Mouse (Mus musculus): ENCODE results near the gene Lypla2. TPM values are rescaled to one million over a fixed set of nuclear protein-coding genes. Genes with fewer than 3 reads are reported as not detected.
"Not testable (repeated sequence)": the region's sequence is repeated elsewhere in the genome, so short reads cannot be mapped to it uniquely, and the experiment has no call there.

The Lypla2 gene
- total and polyA plus RNA-seq, 3 experiments = 54.9 to 91.8 (median 57.2) TPM

DNA sequence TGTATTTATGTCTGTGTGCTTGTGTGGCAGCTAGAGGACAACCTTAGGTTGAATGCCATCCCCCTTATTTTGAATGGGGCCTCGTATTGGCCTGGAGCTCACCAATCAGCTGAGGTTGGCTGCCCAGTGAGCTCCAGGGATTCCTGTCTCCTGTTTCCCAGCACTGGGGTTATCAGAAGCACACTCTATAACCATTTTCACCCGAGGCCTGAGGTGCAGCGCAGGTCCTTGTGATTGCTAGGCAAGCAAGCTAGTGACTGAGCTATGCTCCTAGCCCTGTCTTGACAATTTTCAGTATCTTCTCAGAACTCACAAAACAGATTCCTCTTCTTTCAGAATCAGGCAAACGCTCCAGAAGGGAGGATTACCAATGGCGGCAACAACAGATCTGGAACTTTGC is 12.1 kb upstream of the Lypla2 start:
- in situ Hi-C loops (cut with MboI; ENCODE audit: low pct_ligation_motif_present, low pct_unique_long_range_greater_than_20kb, low sequenced_read_pairs) (no loop called here), dilution Hi-C loops (cut with MboI; ENCODE audit: extremely low pct_ligation_motif_present, extremely low pct_unique_long_range_greater_than_20kb, low sequenced_read_pairs) (no loop called here)
- no peak overlapping the region for H3K27ac ChIP-seq (ENCODE audit: insufficient read depth, low read depth)
- H3K79me2 ChIP-seq (replicated peaks; ENCODE audit: control insufficient read depth, extremely low read depth, insufficient read depth, poor library complexity, severe bottlenecking) = peaks cover 21% of the 10 kb centered on the region
- H3K4me1 ChIP-seq (ENCODE audit: control insufficient read depth in 1 of 2, insufficient read depth in 2 of 2) = peaks cover 2 to 26% of the 10 kb centered on the region in 2 experiments; a peak in 2 of 4 replicates
- H3K27me3 ChIP-seq (replicated peaks) = no peaks in the 10 kb centered on the region
- TF ChIP-seq CTCF (conservative IDR thresholded peaks at IDR 0.05 in 1 of 2, IDR thresholded peaks at IDR 0.05 in 1 of 2; ENCODE audit: low read depth in 2 of 2, low read length in 2 of 2) = no peak
- no peak for TF ChIP-seq EP300 (IDR thresholded peaks at IDR 0.05; ENCODE audit: low read length)
- no peak for TF ChIP-seq ZMIZ1 (IDR thresholded peaks at IDR 0.05; ENCODE audit: low read depth, low read length)
- no peak for TF ChIP-seq CHD2 (IDR thresholded peaks at IDR 0.05; ENCODE audit: low read length)
- no peak for TF ChIP-seq MEF2A (IDR thresholded peaks at IDR 0.05; ENCODE audit: borderline replicate concordance, low read depth, low read length)
- no peak for TF ChIP-seq NELFE (IDR thresholded peaks at IDR 0.05; ENCODE audit: low read depth, low read length)
- TF ChIP-seq NRF1 (IDR thresholded peaks at IDR 0.05; ENCODE audit: low read depth, low read length) = no peak
- no peak for TF ChIP-seq SMC3 (IDR thresholded peaks at IDR 0.05; ENCODE audit: low read depth, low read length)
- TF ChIP-seq MYC (IDR thresholded peaks at IDR 0.05; ENCODE audit: low read depth, low read length) = no peak
- TF ChIP-seq GABPA (IDR thresholded peaks at IDR 0.05; ENCODE audit: insufficient replicate concordance, low read depth, low read length) = no peak
- TF ChIP-seq HCFC1 (IDR thresholded peaks at IDR 0.05; ENCODE audit: low read depth, low read length) = no peak
- no peak for TF ChIP-seq ZNF384 (IDR thresholded peaks at IDR 0.05; ENCODE audit: low read depth, low read length)
- TF ChIP-seq UBTF (IDR thresholded peaks at IDR 0.05; ENCODE audit: low read depth, low read length) = no peak
- no peak for TF ChIP-seq POLR2A (IDR thresholded peaks at IDR 0.05; ENCODE audit: low read depth, low read length)
- TF ChIP-seq USF2 (conservative IDR thresholded peaks at IDR 0.05; ENCODE audit: low read depth, low read length) = no peak
- no peak for TF ChIP-seq RAD21 (IDR thresholded peaks at IDR 0.05; ENCODE audit: low read depth, low read length)
- no peak for TF ChIP-seq MAFK (IDR thresholded peaks at IDR 0.05; ENCODE audit: insufficient replicate concordance, low read length)
- H3K36me3 ChIP-seq (replicated peaks in 1 of 2; ENCODE audit: control insufficient read depth in 1 of 2, insufficient read depth in 1 of 2, low read length in 1 of 2) = peaks cover 25 to 45% of the 10 kb centered on the region in 2 experiments
- H3K9me3 ChIP-seq (replicated peaks; ENCODE audit: low read length) = no peaks in the 10 kb centered on the region
- no peak overlapping the region for H3K4me2 ChIP-seq (ENCODE audit: insufficient read depth, low read depth, poor library complexity, severe bottlenecking)
- no peak overlapping the region for H3K4me3 ChIP-seq (replicated peaks in 1 of 3; ENCODE audit: low read depth in 2 of 3, low read length in 2 of 3, poor library complexity in 1 of 3)
- no peak for DNase-seq (ENCODE audit: extremely low read depth)
- H3K9ac ChIP-seq (ENCODE audit: insufficient read depth, low read depth) = no peak overlapping the region

GRCm38 (mm10) chr4:135981524-135982063 is 9.2 kb upstream of the Lypla2 start:
- TF ChIP-seq MXI1 (IDR thresholded peaks at IDR 0.05; ENCODE audit: low read depth, low read length) (no peak), RCOR1 (conservative IDR thresholded peaks at IDR 0.05; ENCODE audit: low read depth, low read length) (no peak), POLR2AphosphoS2 (IDR thresholded peaks at IDR 0.05; ENCODE audit: low read depth, low read length) (0 out of 2 replicates have a peak, but pooled peaks have one; percentile 42)
- Histone ChIP-seq H3K27me3 (replicated peaks) (no peaks in the 10 kb centered on the region), H3K4me1 (ENCODE audit: control insufficient read depth in 1 of 2, insufficient read depth in 2 of 2) (peaks cover 2 to 19% of the 10 kb centered on the region in 2 experiments; a peak in 2 of 4 replicates), H3K4me2 (ENCODE audit: insufficient read depth, low read depth, poor library complexity, severe bottlenecking) (no peak overlapping the region), H3K9ac (ENCODE audit: insufficient read depth, low read depth) (no peak overlapping the region), H3K27ac (ENCODE audit: insufficient read depth, low read depth) (no peak overlapping the region), H3K4me3 (replicated peaks in 1 of 3; ENCODE audit: low read depth in 2 of 3, low read length in 2 of 3, poor library complexity in 1 of 3) (no peak overlapping the region), H3K9me3 (replicated peaks; ENCODE audit: low read length) (no peaks in the 10 kb centered on the region), H3K36me3 (replicated peaks in 1 of 2; ENCODE audit: control insufficient read depth in 1 of 2, insufficient read depth in 1 of 2, low read length in 1 of 2) (peaks cover 40 to 69% of the 10 kb centered on the region in 2 experiments), H3K79me2 (replicated peaks; ENCODE audit: control insufficient read depth, extremely low read depth, insufficient read depth, poor library complexity, severe bottlenecking) (peaks cover 21% of the 10 kb centered on the region)
- no peak for DNase-seq (ENCODE audit: extremely low read depth)
- dilution Hi-C loops (cut with MboI; ENCODE audit: extremely low pct_ligation_motif_present, extremely low pct_unique_long_range_greater_than_20kb, low sequenced_read_pairs) = no loop called here
- in situ Hi-C loops (cut with MboI; ENCODE audit: low pct_ligation_motif_present, low pct_unique_long_range_greater_than_20kb, low sequenced_read_pairs) = no loop called here

DNA sequence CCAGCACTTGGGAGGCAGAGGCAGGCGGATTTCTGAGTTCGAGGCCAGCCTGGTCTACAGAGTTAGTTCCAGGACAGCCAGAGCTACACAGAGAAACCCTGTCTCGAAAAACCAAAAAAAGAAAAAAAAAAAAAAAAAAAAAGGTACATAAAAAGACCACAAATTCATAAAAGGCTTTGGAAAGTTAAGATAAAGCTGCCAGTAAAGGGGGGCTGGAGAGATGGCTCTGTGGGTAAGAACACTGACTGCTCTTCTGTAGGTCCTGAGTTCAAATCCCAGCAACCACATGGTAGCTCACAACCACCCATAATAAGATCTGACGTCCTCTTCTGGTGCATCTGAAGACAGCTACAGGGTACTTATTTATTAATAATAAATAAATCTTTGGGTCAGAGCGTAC is 7.8 kb upstream of the Lypla2 start:
- in situ Hi-C loops (cut with MboI; ENCODE audit: low pct_ligation_motif_present, low pct_unique_long_range_greater_than_20kb, low sequenced_read_pairs); H3K9ac ChIP-seq (ENCODE audit: insufficient read depth, low read depth); H3K79me2 ChIP-seq (replicated peaks; ENCODE audit: control insufficient read depth, extremely low read depth, insufficient read depth, poor library complexity, severe bottlenecking); dilution Hi-C loops (cut with MboI; ENCODE audit: extremely low pct_ligation_motif_present, extremely low pct_unique_long_range_greater_than_20kb, low sequenced_read_pairs); H3K4me2 ChIP-seq (ENCODE audit: insufficient read depth, low read depth, poor library complexity, severe bottlenecking); H3K27ac ChIP-seq (ENCODE audit: insufficient read depth, low read depth); DNase-seq (ENCODE audit: extremely low read depth); H3K27me3 ChIP-seq (replicated peaks); H3K9me3 ChIP-seq (replicated peaks; ENCODE audit: low read length); H3K4me3 ChIP-seq (replicated peaks in 1 of 3; ENCODE audit: low read depth in 2 of 3, low read length in 2 of 3, poor library complexity in 1 of 3): not testable (repeated sequence)
- Histone ChIP-seq H3K36me3 (replicated peaks in 1 of 2; ENCODE audit: control insufficient read depth in 1 of 2, insufficient read depth in 1 of 2, low read length in 1 of 2) (peaks cover 49 to 76% of the 10 kb centered on the region in 2 experiments), H3K4me1 (ENCODE audit: control insufficient read depth in 1 of 2, insufficient read depth in 2 of 2) (peaks cover 1 to 11% of the 10 kb centered on the region in 2 experiments; a peak in 2 of 4 replicates)
